Comparison of ENCODE assay signal across 22 mouse cellular contexts in genomic region chr8:11970515-11970914, GRCm38 (mm10).
DNase-seq lines count a peak whose midpoint lies in the region.
"Had no signal": no experiment of that assay in that cellular context is flagged by ENCODE, and none has a peak within 500 bp of the region (broad histone marks: within the 10 kb centered on the region; RNA-seq: fewer than 3 reads in every experiment).

No protein-coding gene starts in this region.

- intact Hi-C loops in left cerebral cortex, postnatal 25 days (cut with DNase I) = no loop called here
- intact Hi-C loops in left cerebral cortex, postnatal 10 days (cut with DNase I) = no loop called here

- no peaks in the 10 kb centered on the region for H3K9me3 ChIP-seq in hindbrain, embryonic 10.5 days
- H3K9me3 ChIP-seq: embryonic facial prominence, embryonic 15.5 days; forebrain, embryonic 15.5 days; heart, embryonic 15.5 days; hindbrain, embryonic 15.5 days; midbrain, embryonic 13.5 days; neural tube, embryonic 12.5 days had no signal

- H3K27me3 ChIP-seq in hindbrain, embryonic 10.5 days (ENCODE audit: insufficient read depth, poor library complexity, severe bottlenecking) = peaks cover 20% of the 10 kb centered on the region
- H3K27me3 ChIP-seq: embryonic facial prominence, embryonic 15.5 days; forebrain, embryonic 15.5 days had no signal

- H3K27ac ChIP-seq in hindbrain, embryonic 10.5 days = no peak overlapping the region
- H3K27ac ChIP-seq: embryonic facial prominence, embryonic 15.5 days; forebrain, embryonic 15.5 days; heart, embryonic 15.5 days; hindbrain, embryonic 15.5 days; kidney, postnatal 0 days; midbrain, embryonic 13.5 days; neural tube, embryonic 12.5 days had no signal

- H3K4me1 ChIP-seq in hindbrain, embryonic 10.5 days (replicated peaks) = no peaks in the 10 kb centered on the region
- H3K4me1 ChIP-seq: embryonic facial prominence, embryonic 15.5 days; megakaryocyte, embryonic 14.5 days had no signal

- 88% methylated on average over 9 of the region's 9 CpGs for WGBS in hindbrain, embryonic 10.5 days

- peak; percentile 43 to 54 for DNase-seq in left cerebral cortex, postnatal 25 days (ENCODE audit: low spot score in 2 of 2)
- no peak for DNase-seq in left cerebral cortex, postnatal 10 days (ENCODE audit: extremely low spot score in 1 of 2, low spot score in 2 of 2)
- peak; percentile 18 to 29 for DNase-seq in frontal cortex, postnatal 14 days (ENCODE audit: low spot score in 2 of 2)
- DNase-seq in layer of hippocampus, adult 9-11 months = peak; percentile 59
- peak; percentile 26 for DNase-seq in right cerebral cortex, postnatal 14 days
- no peak for DNase-seq in hindbrain, embryonic 10.5 days (ENCODE audit: low spot score)
- DNase-seq in urinary bladder, postnatal 10 days (ENCODE audit: low spot score) = no peak
- no peak for DNase-seq in natural killer cell, adult 2 months (ENCODE audit: low spot score in 2 of 2)
- DNase-seq: adrenal gland, postnatal 25 days; cerebellum, adult 9-10 months; gastrocnemius, postnatal 36 days; heart, postnatal 4 days; kidney, adult 2 months; thymus, postnatal 25 days had no signal

- no peaks in the 10 kb centered on the region for H3K36me3 ChIP-seq in hindbrain, embryonic 10.5 days
- H3K36me3 ChIP-seq: embryonic facial prominence, embryonic 15.5 days; forebrain, embryonic 15.5 days; heart, embryonic 15.5 days; hindbrain, embryonic 15.5 days; midbrain, embryonic 13.5 days; neural tube, embryonic 12.5 days had no signal

- no peak overlapping the region for H3K4me3 ChIP-seq in hindbrain, embryonic 10.5 days
- H3K4me3 ChIP-seq: embryonic facial prominence, embryonic 15.5 days; forebrain, embryonic 15.5 days; heart, embryonic 15.5 days; hindbrain, embryonic 15.5 days; megakaryocyte, embryonic 14.5 days; midbrain, embryonic 13.5 days; neural tube, embryonic 12.5 days had no signal

Comparison
In these comparisons a context has a peak if more than half of its experiments do, and no peak if none do; other contexts are left out.
1. DNase-seq: peak in left cerebral cortex, postnatal 25 days (2 of 2), frontal cortex, postnatal 14 days (2 of 2), layer of hippocampus, adult 9-11 months (single experiment) and right cerebral cortex, postnatal 14 days (single experiment); none in left cerebral cortex, postnatal 10 days (0 of 2), hindbrain, embryonic 10.5 days (single experiment), urinary bladder, postnatal 10 days (single experiment) and natural killer cell, adult 2 months (0 of 2).